Mouse (Mus musculus): ENCODE data around the gene Mdh1b. TPM values are rescaled to one million over a fixed set of nuclear protein-coding genes. Genes with fewer than 3 reads are reported as not detected.

Gene Mdh1b
- polyA plus RNA-seq, 1 experiment: not detected

- Histone ChIP-seq H3K9me3 (no peaks in the 10 kb centered on the region), H3K4me3 (replicated peaks) (peak overlapping the region; percentile 93), H3K4me1 (peaks cover 23% of the 10 kb centered on the region), H3K36me3 (replicated peaks; ENCODE audit: low read length) (no peaks in the 10 kb centered on the region), H3K27me3 (replicated peaks) (peaks cover under 1% of the 10 kb centered on the region)
- TF ChIP-seq FLI1 (IDR thresholded peaks at IDR 0.05; ENCODE audit: low read length) (no peak), GATA1 (IDR thresholded peaks at IDR 0.05; ENCODE audit: borderline replicate concordance, low read length) (no peak)
These were observed 322 bp downstream of the Mdh1b start for GRCm38 (mm10) chr1:63729796-63730195.

GRCm38 (mm10) chr1:63720161-63720560, 10.0 kb downstream of the Mdh1b start:
- Histone ChIP-seq H3K4me1 (no peaks in the 10 kb centered on the region), H3K36me3 (replicated peaks; ENCODE audit: low read length) (no peaks in the 10 kb centered on the region), H3K27me3 (replicated peaks) (peaks cover 17% of the 10 kb centered on the region), H3K9me3 (peaks cover 4% of the 10 kb centered on the region; the same call in 1 of the 2 replicates), H3K4me3 (replicated peaks) (no peak overlapping the region)
- TF ChIP-seq FLI1 (IDR thresholded peaks at IDR 0.05; ENCODE audit: low read length): no peak
- no peak for TF ChIP-seq GATA1 (IDR thresholded peaks at IDR 0.05; ENCODE audit: borderline replicate concordance, low read length)

GRCm38 (mm10) chr1:63708876-63709275, 21.2 kb downstream of the Mdh1b start:
- Histone ChIP-seq H3K27me3 (replicated peaks) (no peaks in the 10 kb centered on the region), H3K4me1 (no peaks in the 10 kb centered on the region), H3K9me3 (peaks cover 5% of the 10 kb centered on the region; the same call in 1 of the 2 replicates), H3K36me3 (replicated peaks; ENCODE audit: low read length) (no peaks in the 10 kb centered on the region), H3K4me3 (replicated peaks) (no peak overlapping the region)
- TF ChIP-seq GATA1 (IDR thresholded peaks at IDR 0.05; ENCODE audit: borderline replicate concordance, low read length): no peak
- TF ChIP-seq FLI1 (IDR thresholded peaks at IDR 0.05; ENCODE audit: low read length): no peak

GRCm38 (mm10) chr1:63705733-63706132, 24.4 kb downstream of the Mdh1b start:
- Histone ChIP-seq H3K27me3 (replicated peaks) (no peaks in the 10 kb centered on the region), H3K36me3 (replicated peaks; ENCODE audit: low read length) (no peaks in the 10 kb centered on the region), H3K4me1 (no peaks in the 10 kb centered on the region), H3K4me3 (replicated peaks) (no peak overlapping the region), H3K9me3 (peaks cover 5% of the 10 kb centered on the region; the same call in 1 of the 2 replicates)
- TF ChIP-seq FLI1 (IDR thresholded peaks at IDR 0.05; ENCODE audit: low read length) (no peak), GATA1 (IDR thresholded peaks at IDR 0.05; ENCODE audit: borderline replicate concordance, low read length) (no peak)

GRCm38 (mm10) chr1:63696861-63697260, 33.3 kb downstream of the Mdh1b start:
- Histone ChIP-seq H3K27me3 (replicated peaks) (no peaks in the 10 kb centered on the region), H3K36me3 (replicated peaks; ENCODE audit: low read length) (no peaks in the 10 kb centered on the region), H3K4me1 (no peaks in the 10 kb centered on the region), H3K9me3 (no peaks in the 10 kb centered on the region), H3K4me3 (replicated peaks) (no peak overlapping the region)
- TF ChIP-seq FLI1 (IDR thresholded peaks at IDR 0.05; ENCODE audit: low read length): no peak
- no peak for TF ChIP-seq GATA1 (IDR thresholded peaks at IDR 0.05; ENCODE audit: borderline replicate concordance, low read length)

- Histone ChIP-seq H3K9me3 (no peaks in the 10 kb centered on the region), H3K4me3 (replicated peaks) (no peak within 1 kb of the TSS), H3K36me3 (replicated peaks; ENCODE audit: low read length) (no peaks in the 10 kb centered on the region), H3K27me3 (replicated peaks) (peaks cover 2% of the 10 kb centered on the region), H3K4me1 (no peaks in the 10 kb centered on the region)
- TF ChIP-seq FLI1 (IDR thresholded peaks at IDR 0.05; ENCODE audit: low read length) (no peak), GATA1 (IDR thresholded peaks at IDR 0.05; ENCODE audit: borderline replicate concordance, low read length) (no peak)
These were observed 43.3 kb downstream of the Mdh1b start, which contains the start of gene Dytn for GRCm38 (mm10) chr1:63686827-63687226. TSS of gene Dytn (minus strand) at chr1:63686927.

GRCm38 (mm10) chr1:63675975-63676374, 54.1 kb downstream of the Mdh1b start:
- no peak for TF ChIP-seq FLI1 (IDR thresholded peaks at IDR 0.05; ENCODE audit: low read length)
- no peak for TF ChIP-seq GATA1 (IDR thresholded peaks at IDR 0.05; ENCODE audit: borderline replicate concordance, low read length)
- no peaks in the 10 kb centered on the region for H3K4me1 ChIP-seq
- no peaks in the 10 kb centered on the region for H3K9me3 ChIP-seq
- H3K4me3 ChIP-seq (replicated peaks): no peak overlapping the region
- no peaks in the 10 kb centered on the region for H3K36me3 ChIP-seq (replicated peaks; ENCODE audit: low read length)
- H3K27me3 ChIP-seq (replicated peaks): peaks cover 2% of the 10 kb centered on the region

GRCm38 (mm10) chr1:63668852-63669160, 61.3 kb downstream of the Mdh1b start:
- Histone ChIP-seq H3K36me3 (replicated peaks; ENCODE audit: low read length) (no peaks in the 10 kb centered on the region), H3K4me3 (replicated peaks) (peak overlapping the region; percentile 7), H3K4me1 (peaks cover 6% of the 10 kb centered on the region; the same call in 1 of the 2 replicates), H3K9me3 (0 out of 2 replicates have a peak, but pooled peaks cover 3% of the 10 kb centered on the region), H3K27me3 (replicated peaks) (peaks cover 18% of the 10 kb centered on the region)
- no peak for TF ChIP-seq GATA1 (IDR thresholded peaks at IDR 0.05; ENCODE audit: borderline replicate concordance, low read length)

- Histone ChIP-seq H3K9me3 (0 out of 2 replicates have a peak, but pooled peaks cover 3% of the 10 kb centered on the region), H3K36me3 (replicated peaks; ENCODE audit: low read length) (no peaks in the 10 kb centered on the region), H3K4me3 (replicated peaks) (peak overlapping the region; percentile 7), H3K4me1 (peaks cover 6% of the 10 kb centered on the region; the same call in 1 of the 2 replicates), H3K27me3 (replicated peaks) (peaks cover 18% of the 10 kb centered on the region)
- TF ChIP-seq FLI1 (IDR thresholded peaks at IDR 0.05; ENCODE audit: low read length) (no peak), GATA1 (IDR thresholded peaks at IDR 0.05; ENCODE audit: borderline replicate concordance, low read length) (no peak)
These were observed 61.9 kb downstream of the Mdh1b start for GRCm38 (mm10) chr1:63667949-63668851.
